Mouse (Mus musculus): ENCODE data around the gene Hipk4. TPM values are rescaled to one million over a fixed set of nuclear protein-coding genes. Genes with fewer than 3 reads are reported as not detected.

Hipk4 gene
- total RNA-seq, 1 experiment from 2014 or later, result not detected

DNA sequence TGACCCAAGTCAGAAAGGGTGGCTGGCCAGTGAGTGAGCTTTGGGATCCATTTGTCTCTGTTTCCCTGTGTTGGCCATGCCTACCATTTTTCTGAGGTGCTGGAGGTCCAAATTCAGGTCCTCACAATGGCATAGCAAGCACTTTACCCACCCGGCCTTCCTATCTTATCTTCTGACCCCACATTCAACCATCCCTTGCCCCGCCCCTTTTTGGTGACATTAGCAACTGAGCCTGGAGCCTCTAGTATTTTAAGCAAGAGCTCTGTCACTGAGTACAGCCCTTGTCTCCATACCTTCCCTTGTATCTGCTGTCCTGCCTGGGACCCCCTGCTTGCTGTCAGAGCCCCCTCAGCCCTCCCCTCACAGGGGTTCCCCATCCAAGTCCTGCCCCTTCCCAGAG, 12.3 kb downstream of the Hipk4 start:
- ATAC-seq (ENCODE audit: extremely low read depth, insufficient number of reproducible peaks, low FRiP score, poor library complexity, severe bottlenecking), result no peak

DNA sequence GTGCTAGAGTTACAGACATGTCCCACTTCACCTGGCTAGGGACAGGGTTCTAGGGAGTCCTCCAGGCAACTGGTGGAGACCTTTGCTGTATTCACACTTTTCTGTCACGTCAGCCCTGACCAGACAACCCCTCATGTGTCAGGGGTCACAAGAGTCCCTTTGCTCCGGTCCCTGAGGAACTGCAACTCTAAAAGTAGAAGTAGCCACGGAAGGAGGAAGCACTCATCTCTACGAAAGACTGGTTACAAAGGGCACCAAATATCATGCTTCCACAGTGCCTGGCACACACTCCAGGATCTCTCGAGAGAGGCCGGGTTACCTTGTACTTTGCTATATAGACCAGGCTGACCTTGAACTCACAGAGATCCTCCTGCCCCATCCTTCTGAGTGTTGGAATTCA, 13.6 kb downstream of the Hipk4 start:
- ATAC-seq (ENCODE audit: extremely low read depth, insufficient number of reproducible peaks, low FRiP score, poor library complexity, severe bottlenecking), result no peak

DNA sequence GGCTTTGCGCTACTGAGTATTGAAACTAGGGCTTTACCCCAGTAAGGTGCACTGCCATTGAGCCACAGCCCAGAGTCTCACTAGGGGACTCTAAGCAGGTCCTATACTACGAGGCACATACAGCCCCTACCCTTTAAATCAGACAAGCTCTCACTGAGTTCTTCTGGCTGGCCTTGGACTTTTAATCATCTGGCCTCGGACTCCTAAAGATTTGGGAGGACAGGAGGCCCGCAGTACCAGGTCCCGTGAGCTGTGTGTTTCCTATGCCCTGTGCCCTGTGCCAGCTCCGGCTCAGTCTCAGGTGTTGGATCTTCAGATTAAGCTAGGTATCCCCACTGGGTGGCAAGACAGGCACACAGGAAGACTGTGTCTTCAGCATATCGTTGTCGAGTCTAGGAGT, 14.9 kb downstream of the Hipk4 start:
- no peak for ATAC-seq (ENCODE audit: extremely low read depth, insufficient number of reproducible peaks, low FRiP score, poor library complexity, severe bottlenecking)

DNA sequence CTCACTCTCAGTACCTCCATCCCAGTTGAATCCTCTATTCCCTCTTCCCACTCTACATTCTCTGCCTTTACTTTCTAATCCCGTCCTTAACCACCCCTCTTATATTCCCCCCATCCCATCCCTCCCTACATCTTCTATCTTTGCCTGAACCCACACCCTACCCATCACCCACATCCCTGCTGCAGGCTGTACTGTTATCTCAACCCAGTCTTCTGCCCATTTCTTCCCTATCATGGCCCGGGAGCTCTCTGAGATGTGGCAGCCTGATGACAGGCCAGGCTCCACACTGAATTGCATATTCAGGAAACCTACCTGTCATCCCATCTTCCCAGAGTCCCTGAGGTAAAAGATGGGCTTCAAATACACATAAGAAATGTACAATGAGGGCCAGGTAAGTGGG, 15.7 kb downstream of the Hipk4 start:
- ATAC-seq (ENCODE audit: extremely low read depth, insufficient number of reproducible peaks, low FRiP score, poor library complexity, severe bottlenecking), result no peak

DNA sequence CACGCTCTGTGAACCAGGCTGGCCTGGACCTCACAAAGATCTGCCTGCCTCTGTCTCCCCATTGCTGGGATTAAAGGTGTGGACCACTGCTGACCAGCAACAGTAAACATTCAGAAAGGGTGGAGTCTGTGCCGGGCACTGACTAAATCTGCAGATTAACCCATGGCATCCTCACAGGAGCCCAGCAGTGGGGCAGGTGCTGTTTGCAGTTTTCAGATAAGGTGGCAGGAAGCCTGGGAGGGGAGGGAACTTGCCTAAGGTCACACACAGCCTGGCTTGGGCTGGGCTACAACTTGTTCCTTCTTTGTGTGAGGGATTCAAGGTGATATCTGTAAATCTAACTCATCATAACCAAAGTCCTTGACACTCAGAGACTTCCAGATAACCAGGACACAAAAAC, 17.5 kb downstream of the Hipk4 start:
- no peak for ATAC-seq (ENCODE audit: extremely low read depth, insufficient number of reproducible peaks, low FRiP score, poor library complexity, severe bottlenecking)

DNA sequence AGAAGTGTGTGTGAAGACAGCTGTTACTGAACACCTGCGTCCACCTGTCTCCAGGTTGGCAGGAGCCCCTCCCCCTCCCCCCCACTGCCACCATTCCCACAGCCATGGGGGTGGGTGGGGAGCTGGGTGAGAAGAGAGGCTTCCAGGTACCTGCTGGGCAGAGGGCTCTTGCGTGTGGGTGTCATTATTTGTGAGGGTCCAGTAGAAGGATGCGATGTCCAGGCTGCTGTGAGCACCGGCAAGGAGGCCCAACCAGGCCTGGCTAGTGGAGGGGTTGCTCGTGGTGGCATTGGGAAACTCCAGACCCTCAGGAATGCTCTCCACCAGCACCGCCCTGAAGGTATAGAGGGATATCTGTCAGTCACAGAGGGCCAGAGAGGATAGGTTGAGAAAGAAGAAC, 17.9 kb downstream of the Hipk4 start:
- ATAC-seq (ENCODE audit: extremely low read depth, insufficient number of reproducible peaks, low FRiP score, poor library complexity, severe bottlenecking), result no peak

DNA sequence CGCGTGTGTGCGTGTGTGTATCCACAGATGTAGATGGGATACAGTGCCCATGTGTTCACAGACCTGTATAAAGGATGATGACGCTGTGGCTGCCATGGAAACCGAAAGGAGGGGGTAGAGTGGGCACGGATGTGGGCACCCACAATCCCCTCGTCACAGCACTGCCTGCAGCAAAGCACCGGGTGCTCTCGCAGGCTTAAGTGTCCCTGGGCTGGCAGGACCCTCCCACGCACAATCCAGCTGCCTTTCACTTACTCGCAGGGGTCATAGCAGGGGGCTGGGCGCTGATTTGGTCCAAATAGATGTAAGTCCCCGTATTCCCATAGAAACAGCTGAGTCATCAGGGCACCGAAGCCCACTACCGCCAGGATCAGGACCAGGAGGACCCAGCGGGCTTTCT, 18.4 kb downstream of the Hipk4 start:
- ATAC-seq (ENCODE audit: extremely low read depth, insufficient number of reproducible peaks, low FRiP score, poor library complexity, severe bottlenecking), result peak; percentile 75

DNA sequence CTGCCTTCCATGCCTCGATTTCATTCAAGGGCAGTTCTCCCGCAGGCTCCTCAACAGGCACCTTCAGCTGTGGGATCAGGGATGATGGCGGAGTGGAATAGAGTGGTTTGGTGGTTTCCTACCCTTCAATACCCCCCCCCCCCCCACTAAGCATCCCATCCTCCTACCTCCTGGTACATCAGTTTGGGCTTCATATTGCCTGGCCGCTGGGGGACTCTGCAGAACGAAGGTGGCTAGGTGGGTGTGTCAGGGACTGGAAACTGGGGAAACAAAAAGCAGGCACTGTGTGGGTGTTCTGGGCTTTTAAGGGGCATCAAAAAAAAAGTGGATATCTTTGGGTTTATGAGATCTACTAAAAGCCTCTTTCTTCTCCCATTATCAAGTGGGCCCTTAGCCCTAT, 18.9 kb downstream of the Hipk4 start:
- no peak for ATAC-seq (ENCODE audit: extremely low read depth, insufficient number of reproducible peaks, low FRiP score, poor library complexity, severe bottlenecking)

DNA sequence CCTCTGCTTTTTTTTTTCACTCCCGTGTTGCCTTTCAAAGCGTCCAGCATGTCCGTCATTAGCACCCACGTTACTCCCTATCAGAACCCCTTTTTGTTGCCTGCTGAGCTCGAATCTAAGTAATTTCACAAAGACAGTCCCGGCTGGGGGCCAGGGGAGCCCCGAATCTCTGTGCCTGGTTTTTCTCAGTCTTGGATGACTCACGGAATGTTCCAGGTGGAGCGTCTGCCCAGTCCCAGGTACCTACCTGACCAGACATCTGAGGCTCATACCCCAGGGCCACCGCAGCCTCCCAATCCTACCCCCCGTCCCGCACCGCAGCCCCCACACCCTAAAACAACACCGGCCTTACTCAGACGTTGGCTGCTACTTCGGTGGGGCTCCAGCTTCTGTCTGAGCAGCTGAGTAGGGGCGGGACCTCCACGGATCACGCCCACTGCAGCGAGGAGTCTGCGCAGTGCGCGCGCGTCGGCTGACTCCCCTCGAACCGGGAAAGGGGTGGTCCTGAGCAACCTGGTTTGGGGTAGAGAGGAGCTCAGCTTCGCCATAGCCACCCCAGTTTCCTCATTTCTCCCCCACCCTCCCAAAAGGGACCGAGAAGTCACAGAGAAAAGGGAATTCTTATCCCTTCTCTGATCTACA, 19.4 kb downstream of the Hipk4 start:
- ATAC-seq (ENCODE audit: extremely low read depth, insufficient number of reproducible peaks, low FRiP score, poor library complexity, severe bottlenecking), result peak; percentile 49

DNA sequence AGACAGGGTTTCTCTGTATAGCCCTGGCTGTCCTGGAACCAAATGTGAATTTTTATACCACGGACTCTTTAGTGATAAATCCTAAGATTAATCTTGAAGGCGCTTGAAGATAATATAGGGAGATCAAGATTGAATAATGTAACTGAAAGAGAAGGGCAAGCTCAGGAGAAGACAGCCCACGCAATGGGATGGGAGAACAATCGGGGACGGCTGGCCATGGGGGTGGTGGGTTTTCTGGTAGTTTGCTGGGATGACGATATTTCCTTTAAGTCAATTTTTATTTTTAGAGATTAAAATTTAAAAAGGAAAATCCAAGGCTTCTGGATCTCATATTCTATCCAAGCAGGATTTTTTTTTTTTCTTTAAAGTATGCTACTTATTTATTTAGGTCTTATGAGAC, 20.0 kb downstream of the Hipk4 start:
- ATAC-seq (ENCODE audit: extremely low read depth, insufficient number of reproducible peaks, low FRiP score, poor library complexity, severe bottlenecking), result no peak

DNA sequence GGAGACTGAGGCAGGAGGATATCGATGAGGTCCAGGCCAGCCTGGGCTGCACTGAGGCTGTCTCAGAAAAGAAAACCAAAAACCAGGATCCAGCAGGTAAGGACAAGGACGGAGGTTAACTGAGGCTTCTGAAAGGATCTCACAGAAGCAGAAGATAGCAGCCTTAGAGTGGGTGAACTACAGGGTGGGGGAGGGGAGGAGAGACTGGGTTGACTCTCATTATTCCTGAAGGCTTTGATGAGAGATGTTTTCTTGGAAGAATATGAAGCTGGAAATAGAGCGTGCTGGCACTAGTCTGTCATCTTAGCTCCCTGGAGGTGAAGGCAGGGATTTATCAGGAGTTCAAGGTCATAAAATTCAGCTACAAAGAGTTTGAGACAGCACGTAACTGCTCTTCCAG, 20.8 kb downstream of the Hipk4 start:
- ATAC-seq (ENCODE audit: extremely low read depth, insufficient number of reproducible peaks, low FRiP score, poor library complexity, severe bottlenecking), result no peak

DNA sequence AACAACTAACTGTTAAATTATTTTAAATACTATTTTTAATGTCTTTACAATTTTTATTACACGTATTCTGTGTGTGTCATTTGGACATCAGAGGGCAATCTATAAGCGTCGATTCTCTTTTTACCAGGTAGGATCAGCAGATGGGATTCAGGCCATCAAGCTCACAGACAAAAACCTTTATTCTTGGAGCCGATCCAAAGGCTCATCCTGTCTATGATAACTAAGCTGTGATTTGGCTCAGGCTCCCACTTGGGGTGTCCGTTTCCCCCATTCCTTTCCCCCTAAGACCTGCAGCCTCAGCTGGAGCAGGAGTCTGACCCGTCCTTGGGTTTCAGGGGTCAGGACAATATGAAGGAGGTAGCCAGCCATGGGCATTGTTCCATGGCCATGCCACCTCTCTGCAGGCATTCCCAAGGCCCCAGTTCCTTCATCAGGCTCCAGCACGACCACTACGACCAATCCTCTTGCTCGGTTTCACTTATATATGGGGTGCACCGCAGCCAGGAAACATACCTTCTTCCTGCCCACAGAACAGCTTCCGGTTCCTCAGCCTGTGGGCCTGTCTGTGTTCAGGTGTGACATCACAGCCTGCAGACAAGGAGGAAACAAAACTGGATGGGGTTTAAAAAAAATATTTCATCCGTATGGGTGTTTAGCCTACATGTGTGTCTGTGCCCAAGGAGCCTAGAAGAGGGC, 21.8 kb downstream of the Hipk4 start:
- ATAC-seq (ENCODE audit: extremely low read depth, insufficient number of reproducible peaks, low FRiP score, poor library complexity, severe bottlenecking), result peak; percentile 84

DNA sequence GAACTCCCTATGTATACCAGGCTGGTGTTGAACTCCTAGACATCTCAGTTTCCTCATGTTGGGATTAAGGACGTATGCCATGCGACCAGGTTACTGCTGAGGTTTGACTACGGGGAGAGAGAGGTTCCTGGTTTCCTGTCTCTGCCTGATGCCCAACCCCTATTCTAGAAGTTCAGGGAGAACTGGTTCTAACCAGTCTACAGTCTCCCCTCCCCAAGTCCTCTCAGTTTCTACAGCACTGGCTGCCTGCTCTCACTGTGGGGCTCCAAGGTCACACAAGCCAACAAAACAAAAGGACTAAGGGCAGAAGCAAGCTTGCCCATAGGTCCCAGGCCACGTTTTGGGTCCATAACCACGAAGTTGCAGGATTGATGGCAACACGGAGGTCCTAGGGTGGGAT, 26.5 kb downstream of the Hipk4 start:
- ATAC-seq (ENCODE audit: extremely low read depth, insufficient number of reproducible peaks, low FRiP score, poor library complexity, severe bottlenecking), result no peak

DNA sequence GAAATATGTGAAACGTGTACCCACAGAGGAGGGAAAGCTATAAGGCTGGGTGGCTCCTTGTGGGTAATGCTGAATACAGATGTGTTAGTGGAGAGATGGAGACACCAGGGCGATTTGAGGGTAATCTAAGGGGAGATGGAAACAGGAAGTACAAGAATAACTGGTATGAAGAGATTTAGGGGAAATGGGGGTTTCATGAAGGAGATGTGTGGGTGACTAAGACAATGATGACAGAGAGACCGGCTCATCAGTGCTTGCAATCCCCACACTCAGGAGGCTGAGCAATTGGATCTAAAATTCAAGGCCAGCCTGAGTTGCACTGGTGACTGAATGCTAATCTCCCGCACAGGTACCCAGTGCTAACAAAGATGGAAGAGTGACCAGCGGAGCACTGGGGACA, 29.0 kb downstream of the Hipk4 start:
- ATAC-seq (ENCODE audit: extremely low read depth, insufficient number of reproducible peaks, low FRiP score, poor library complexity, severe bottlenecking), result no peak

DNA sequence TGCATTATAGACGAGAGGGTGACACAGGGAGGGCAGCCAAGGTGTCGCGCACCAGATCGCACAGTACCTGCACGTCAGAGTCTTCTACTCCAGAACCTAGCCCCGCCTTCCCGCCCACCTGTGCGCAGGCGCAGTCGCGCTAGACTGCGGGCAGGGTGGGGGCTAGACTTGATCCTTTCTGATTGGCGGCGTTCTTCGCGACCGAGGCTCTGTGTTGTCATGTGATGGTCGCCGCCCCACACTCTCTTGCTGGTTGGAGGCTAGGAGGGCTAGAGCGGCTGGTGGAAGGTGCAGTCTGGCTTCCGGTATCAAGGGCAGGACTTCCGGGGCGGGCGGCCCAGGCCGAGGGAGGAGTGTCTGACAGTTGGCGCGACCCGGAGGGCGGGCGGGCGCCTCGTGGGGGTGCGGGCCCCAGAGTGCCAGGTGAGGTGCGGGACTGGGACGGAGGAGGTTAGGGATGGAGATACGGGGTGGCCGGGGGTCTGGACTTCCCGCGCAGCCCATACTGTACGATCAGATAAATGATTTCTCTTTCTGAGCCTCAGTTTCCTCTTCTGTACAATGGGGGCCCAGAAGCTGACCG, 30.0 kb downstream of the Hipk4 start, which contains the start of the genes Pld3 and 2310022A10Rik:
Pld3 (minus strand) TSS at position 288 of the 583 bp plus-strand sequence.
2310022A10Rik (plus strand) TSS at position 303 of the 583 bp plus-strand sequence.
- ATAC-seq (ENCODE audit: extremely low read depth, insufficient number of reproducible peaks, low FRiP score, poor library complexity, severe bottlenecking), result peak; percentile 98

DNA sequence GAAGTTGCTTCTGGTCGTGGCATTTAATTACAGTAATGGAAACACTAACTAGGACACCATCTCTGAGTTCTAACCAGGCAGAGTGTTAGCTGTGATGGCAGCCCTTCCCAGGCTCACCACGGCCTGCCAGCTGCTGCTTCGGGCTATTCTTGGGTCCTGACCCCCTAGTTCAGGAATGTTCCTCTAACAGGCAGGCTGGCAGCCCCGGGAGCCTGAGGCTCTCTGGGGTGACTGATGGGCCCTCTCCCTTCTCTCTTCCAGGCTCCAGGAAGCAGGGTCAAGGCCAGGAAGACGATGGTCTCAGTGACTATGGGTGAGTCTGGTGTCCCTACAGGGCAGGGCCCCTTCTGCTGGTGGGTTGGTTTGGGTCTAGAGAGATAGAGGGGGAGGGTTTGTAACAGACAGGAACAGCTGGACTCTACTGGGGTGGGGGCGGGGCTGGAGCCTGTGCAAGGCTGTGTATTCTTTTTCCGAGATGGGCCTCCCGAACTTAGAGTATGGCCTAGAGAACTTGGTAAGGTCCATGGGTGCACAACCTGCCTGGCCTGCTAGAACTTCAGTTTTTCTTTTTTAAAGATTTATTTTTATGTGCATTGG, 37.3 kb downstream of the Hipk4 start:
- no peak for ATAC-seq (ENCODE audit: extremely low read depth, insufficient number of reproducible peaks, low FRiP score, poor library complexity, severe bottlenecking)

DNA sequence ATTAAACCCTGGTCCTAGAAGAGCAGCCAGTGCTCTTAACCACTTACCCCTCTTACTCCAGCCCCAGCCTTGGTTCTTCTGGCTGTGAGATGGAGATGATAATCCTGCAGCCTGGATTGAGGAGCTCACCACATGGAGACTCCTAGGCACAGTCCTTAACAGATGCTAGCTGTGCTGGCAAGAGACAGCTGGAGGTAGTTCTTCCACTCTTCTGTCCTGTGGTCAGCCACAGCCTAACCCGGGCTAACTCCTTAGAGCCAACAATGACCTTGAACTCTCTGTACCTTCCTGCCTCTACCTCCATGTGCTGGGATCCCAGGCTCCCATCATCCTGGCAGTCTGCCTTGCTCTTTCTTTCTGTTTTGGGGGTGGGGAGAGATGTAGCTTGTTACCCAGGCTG, 37.9 kb downstream of the Hipk4 start:
- no peak for ATAC-seq (ENCODE audit: extremely low read depth, insufficient number of reproducible peaks, low FRiP score, poor library complexity, severe bottlenecking)

DNA sequence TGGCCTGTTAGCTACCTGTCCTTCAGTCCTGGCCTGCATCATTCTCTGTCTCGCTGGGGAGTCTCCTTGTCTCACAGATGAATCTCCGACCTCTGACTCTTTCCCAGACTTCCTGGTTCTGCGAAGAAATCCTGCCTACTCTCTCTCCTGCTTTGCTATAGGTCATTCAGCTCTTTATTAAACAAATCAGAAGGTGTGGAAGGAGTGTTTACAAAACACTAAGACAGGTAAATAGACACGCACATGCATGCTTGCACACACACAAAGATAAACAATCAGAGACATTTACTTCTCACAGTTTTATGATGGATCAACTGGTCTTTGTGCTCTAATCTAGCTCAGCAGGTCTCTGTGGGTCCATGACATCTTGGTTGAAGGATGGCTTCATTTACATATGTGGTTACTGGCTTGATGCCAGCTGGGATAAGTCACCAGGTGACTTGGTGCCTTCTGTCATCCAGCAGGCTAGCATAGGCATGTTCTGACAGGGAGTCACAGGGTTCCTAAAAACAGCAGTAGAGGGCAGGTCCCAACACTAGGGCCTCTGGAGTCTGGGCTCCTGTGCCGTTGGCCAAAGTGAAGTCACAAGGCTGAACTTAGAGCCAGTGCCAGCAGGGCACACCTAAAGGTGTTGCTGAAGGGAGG, 46.6 kb downstream of the Hipk4 start:
- no peak for ATAC-seq (ENCODE audit: extremely low read depth, insufficient number of reproducible peaks, low FRiP score, poor library complexity, severe bottlenecking)

DNA sequence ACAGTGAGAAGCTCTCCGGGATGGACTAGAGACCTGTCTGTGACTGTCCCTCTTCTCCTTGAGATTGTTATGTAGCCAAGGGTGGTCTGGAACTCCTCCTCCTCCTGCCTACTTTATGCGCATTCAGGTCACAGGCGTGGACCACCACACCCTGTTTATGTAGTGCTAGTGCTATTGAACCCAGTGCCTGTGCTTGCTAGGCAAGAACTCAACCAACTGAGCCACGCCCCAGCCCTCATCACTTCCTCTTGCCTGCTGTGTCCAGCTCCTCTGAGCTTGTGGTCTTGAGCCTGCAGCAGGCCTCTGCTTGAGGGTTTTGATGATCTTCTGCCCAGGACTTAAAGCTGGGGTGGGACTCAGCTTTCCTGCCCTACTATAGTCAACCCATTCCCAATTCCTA, 49.1 kb downstream of the Hipk4 start:
- ATAC-seq (ENCODE audit: extremely low read depth, insufficient number of reproducible peaks, low FRiP score, poor library complexity, severe bottlenecking), result no peak
